Mouse (Mus musculus) intestine, embryonic 15.5 days (tissue): ENCODE measurements at regions not wholly inside any gene's neighbourhood (a gene's known extent, or its start where the extent isn't known, plus 50 kb on each side); places are given as distances from the start of the nearest gene placed in this dataset.

ENCODE experiments used
- ATAC-seq: fragments of 200-750 bp; cut with Nextera tagmentation; 2 replicates; pipeline ENCODE4 v1.8.0; 2017; ENCODE audit warnings: moderate TSS enrichment, moderate library complexity
- H3K27ac ChIP-seq: fragments of 300-500 bp; sonication (generic); 2 replicates; pipeline ENCODE4 v1.5.1; 2015; ENCODE audit warnings: mild to moderate bottlenecking, inconsistent platforms
- H3K27me3 ChIP-seq: fragments of 300-500 bp; sonication (generic); replicated peaks from 2 replicates; pipeline ENCODE4 v1.6.1; 2015; ENCODE audit warnings: inconsistent platforms
- H3K36me3 ChIP-seq: fragments of 300-500 bp; sonication (generic); 2 replicates; pipeline ENCODE4 v1.6.1; 2015; ENCODE audit warnings: inconsistent platforms
- H3K4me1 ChIP-seq: fragments of 300-500 bp; sonication (generic); replicated peaks from 2 replicates; pipeline ENCODE4 v1.6.1; 2015; ENCODE audit warnings: inconsistent platforms
- H3K4me2 ChIP-seq: fragments of 300-500 bp; sonication (generic); replicated peaks from 2 replicates; pipeline ENCODE4 v1.6.1; 2015; ENCODE audit warnings: mild to moderate bottlenecking, inconsistent platforms
- H3K4me3 ChIP-seq: fragments of 300-500 bp; sonication (generic); replicated peaks from 2 replicates; pipeline ENCODE4 v1.5.1; 2015; ENCODE audit warnings: inconsistent platforms
- H3K9ac ChIP-seq: fragments of 300-500 bp; sonication (generic); 2 replicates; pipeline ENCODE4 v1.6.1; 2015; ENCODE audit warnings: inconsistent platforms
- H3K9me3 ChIP-seq: fragments of 300-500 bp; sonication (generic); 2 replicates; pipeline ENCODE4 v1.6.1; 2016; ENCODE audit warnings: inconsistent platforms
- WGBS: fragments of 180-500 bp; shearing (Covaris S2); methylation state at CpG from one replicate; pipeline ENCODE4 v1.1.7; 2015; 5-methylcytosine and 5-hydroxymethylcytosine counted together

GRCm38 (mm10) chr7:136196424-136197160 is 480.4 kb upstream of the Mki67 start:
- Histone ChIP-seq H3K9ac (no peak overlapping the region), H3K27ac (no peak overlapping the region), H3K27me3 (no peaks in the 10 kb centered on the region), H3K4me1 (no peaks in the 10 kb centered on the region), H3K4me2 (no peak overlapping the region), H3K4me3 (no peak overlapping the region), H3K9me3 (no peaks in the 10 kb centered on the region), H3K36me3 (no peaks in the 10 kb centered on the region)
- 91% methylated on average over 17 of the region's 17 CpGs for WGBS
- ATAC-seq: no peak

GRCm38 (mm10) chr7:136208879-136209278 is 492.7 kb upstream of the Mki67 start:
- no peaks in the 10 kb centered on the region for H3K9me3 ChIP-seq
- 88% methylated on average over 12 of the region's 12 CpGs for WGBS

GRCm38 (mm10) chr7:136209299-136210171 is 493.4 kb upstream of the Mki67 start:
- Histone ChIP-seq H3K9me3 (no peaks in the 10 kb centered on the region), H3K27me3 (no peaks in the 10 kb centered on the region), H3K9ac (no peak overlapping the region), H3K4me2 (no peak overlapping the region), H3K27ac (no peak overlapping the region), H3K4me1 (peaks cover 3% of the 10 kb centered on the region; the same call in 1 of the 2 replicates), H3K4me3 (no peak overlapping the region), H3K36me3 (no peaks in the 10 kb centered on the region)
- ATAC-seq: no peak
- WGBS: 47% methylated on average over 31 of the region's 31 CpGs

More at GRCm38 (mm10) chr7:136208879-136209278, 492.7 kb upstream of the Mki67 start:
- H3K9ac ChIP-seq: no peak overlapping the region
- peaks cover 3% of the 10 kb centered on the region; the same call in 1 of the 2 replicates for H3K4me1 ChIP-seq
- ATAC-seq: no peak
- no peaks in the 10 kb centered on the region for H3K36me3 ChIP-seq
- H3K27me3 ChIP-seq: no peaks in the 10 kb centered on the region
- no peak overlapping the region for H3K4me3 ChIP-seq
- H3K27ac ChIP-seq: no peak overlapping the region
- no peak overlapping the region for H3K4me2 ChIP-seq

GRCm38 (mm10) chr7:136212492-136212891 is 496.3 kb upstream of the Mki67 start:
- Histone ChIP-seq H3K27me3 (no peaks in the 10 kb centered on the region), H3K4me3 (no peak overlapping the region), H3K9me3 (no peaks in the 10 kb centered on the region), H3K36me3 (no peaks in the 10 kb centered on the region), H3K4me2 (no peak overlapping the region), H3K4me1 (peaks cover 3% of the 10 kb centered on the region; the same call in 1 of the 2 replicates), H3K27ac (no peak overlapping the region), H3K9ac (no peak overlapping the region)
- 50% methylated on average over 8 of the region's 8 CpGs for WGBS
- ATAC-seq: no peak

GRCm38 (mm10) chr7:136213057-136213961 is 497.1 kb upstream of the Mki67 start:
- peaks cover 3% of the 10 kb centered on the region; the same call in 1 of the 2 replicates for H3K4me1 ChIP-seq
- ATAC-seq: no peak
- H3K4me3 ChIP-seq: no peak overlapping the region
- 57% methylated on average over 11 of the region's 11 CpGs for WGBS
- no peak overlapping the region for H3K4me2 ChIP-seq
- no peaks in the 10 kb centered on the region for H3K9me3 ChIP-seq
- no peaks in the 10 kb centered on the region for H3K27me3 ChIP-seq
- H3K36me3 ChIP-seq: no peaks in the 10 kb centered on the region
- no peak overlapping the region for H3K27ac ChIP-seq
- no peak overlapping the region for H3K9ac ChIP-seq

- no peak overlapping the region for H3K27ac ChIP-seq
- no peaks in the 10 kb centered on the region for H3K36me3 ChIP-seq
- WGBS: 67% methylated on average over 3 of the region's 3 CpGs
- H3K9me3 ChIP-seq: no peaks in the 10 kb centered on the region
- no peak for ATAC-seq
- H3K4me1 ChIP-seq: peaks cover 3% of the 10 kb centered on the region; the same call in 1 of the 2 replicates
- H3K4me2 ChIP-seq: no peak overlapping the region
- H3K27me3 ChIP-seq: no peaks in the 10 kb centered on the region
- H3K9ac ChIP-seq: no peak overlapping the region
- H3K4me3 ChIP-seq: no peak overlapping the region
Measured at GRCm38 (mm10) chr7:136213962-136214308, 497.8 kb upstream of the Mki67 start.

GRCm38 (mm10) chr7:136214415-136214814 is 498.3 kb upstream of the Mki67 start:
- 74% methylated on average over 4 of the region's 4 CpGs for WGBS
- H3K27ac ChIP-seq: no peak overlapping the region

GRCm38 (mm10) chr7:136216734-136217133 is 500.6 kb upstream of the Mki67 start:
- Histone ChIP-seq H3K36me3 (no peaks in the 10 kb centered on the region), H3K27ac (no peak overlapping the region), H3K4me2 (no peak overlapping the region), H3K4me3 (no peak overlapping the region), H3K27me3 (no peaks in the 10 kb centered on the region), H3K9ac (no peak overlapping the region), H3K9me3 (no peaks in the 10 kb centered on the region), H3K4me1 (peaks cover 3% of the 10 kb centered on the region; the same call in 1 of the 2 replicates)
- no peak for ATAC-seq

More at GRCm38 (mm10) chr7:136214415-136214814, 498.3 kb upstream of the Mki67 start:
- no peaks in the 10 kb centered on the region for H3K36me3 ChIP-seq
- no peaks in the 10 kb centered on the region for H3K27me3 ChIP-seq
- no peak overlapping the region for H3K4me3 ChIP-seq
- H3K4me2 ChIP-seq: no peak overlapping the region
- no peak overlapping the region for H3K9ac ChIP-seq
- ATAC-seq: no peak
- H3K4me1 ChIP-seq: peaks cover 2% of the 10 kb centered on the region; the same call in 1 of the 2 replicates
- no peaks in the 10 kb centered on the region for H3K9me3 ChIP-seq

- H3K36me3 ChIP-seq: no peaks in the 10 kb centered on the region
- H3K4me1 ChIP-seq: peaks cover 3% of the 10 kb centered on the region; the same call in 1 of the 2 replicates
- no peaks in the 10 kb centered on the region for H3K9me3 ChIP-seq
- no peak overlapping the region for H3K4me3 ChIP-seq
- 0 out of 2 replicates have a peak overlapping the region, but pooled peaks have one; percentile 64 for H3K27ac ChIP-seq
- 28% methylated on average over 14 of the region's 14 CpGs for WGBS
- peak; percentile 91 for ATAC-seq
- no peak overlapping the region for H3K9ac ChIP-seq
- H3K27me3 ChIP-seq: no peaks in the 10 kb centered on the region
- H3K4me2 ChIP-seq: peak overlapping the region; percentile 17; the same call in 1 of the 2 replicates
Measured at GRCm38 (mm10) chr7:136219564-136220244, 503.5 kb upstream of the Mki67 start.

GRCm38 (mm10) chr7:136220245-136221167 is 504.3 kb upstream of the Mki67 start:
- Histone ChIP-seq H3K36me3 (no peaks in the 10 kb centered on the region), H3K4me3 (no peak overlapping the region), H3K27me3 (no peaks in the 10 kb centered on the region), H3K9ac (no peak overlapping the region), H3K4me1 (peaks cover 3% of the 10 kb centered on the region; the same call in 1 of the 2 replicates), H3K9me3 (no peaks in the 10 kb centered on the region), H3K4me2 (0 out of 2 replicates have a peak overlapping the region, but pooled peaks have one; percentile 17), H3K27ac (peak overlapping the region; percentile 64)
- 51% methylated on average over 5 of the region's 5 CpGs for WGBS
- peak; percentile 55 for ATAC-seq
